Mouse (Mus musculus): ENCODE results near the gene Adgrb2.

The Adgrb2 gene

GRCm38 (mm10) chr4:130031146-130031545 is 46.5 kb downstream of the Adgrb2 start:
- in situ Hi-C loops (cut with MboI): no loop called here

- in situ Hi-C loops (cut with MboI): no loop called here
These were observed 48.8 kb downstream of the Adgrb2 start for GRCm38 (mm10) chr4:130033496-130033895.

- in situ Hi-C loops (cut with MboI): no loop called here
These were observed 51.4 kb downstream of the Adgrb2 start for GRCm38 (mm10) chr4:130036112-130036511.

- in situ Hi-C loops (cut with MboI): no loop called here
These were observed 52.1 kb downstream of the Adgrb2 start for GRCm38 (mm10) chr4:130036573-130037401.

GRCm38 (mm10) chr4:130039351-130039750 is 54.7 kb downstream of the Adgrb2 start:
- in situ Hi-C loops (cut with MboI): no loop called here

- in situ Hi-C loops (cut with MboI): no loop called here
These were observed 56.4 kb downstream of the Adgrb2 start for GRCm38 (mm10) chr4:130041076-130041475.

GRCm38 (mm10) chr4:130044211-130044610 is 59.5 kb downstream of the Adgrb2 start:
- in situ Hi-C loops (cut with MboI): no loop called here

- in situ Hi-C loops (cut with MboI): no loop called here
These were observed 60.9 kb downstream of the Adgrb2 start for GRCm38 (mm10) chr4:130045609-130046008.

GRCm38 (mm10) chr4:130047331-130048202 is 62.9 kb downstream of the Adgrb2 start, which contains the start of gene Col16a1:
Gene Col16a1, plus strand, starts transcription at chr4:130047840.
- in situ Hi-C loops (cut with MboI): no loop called here

GRCm38 (mm10) chr4:130048203-130048479 is 63.5 kb downstream of the Adgrb2 start:
- in situ Hi-C loops (cut with MboI): no loop called here

- in situ Hi-C loops (cut with MboI): no loop called here
These were observed 65.6 kb downstream of the Adgrb2 start for GRCm38 (mm10) chr4:130050056-130050824.

- in situ Hi-C loops (cut with MboI): no loop called here
These were observed 67.6 kb downstream of the Adgrb2 start for GRCm38 (mm10) chr4:130052283-130052682.

- in situ Hi-C loops (cut with MboI): no loop called here
These were observed 68.4 kb downstream of the Adgrb2 start for GRCm38 (mm10) chr4:130053111-130053510.

GRCm38 (mm10) chr4:130054727-130055126 is 70.1 kb downstream of the Adgrb2 start:
- in situ Hi-C loops (cut with MboI): no loop called here

- in situ Hi-C loops (cut with MboI): no loop called here
These were observed 70.7 kb downstream of the Adgrb2 start for GRCm38 (mm10) chr4:130055160-130056010.

GRCm38 (mm10) chr4:130056011-130056322 is 71.3 kb downstream of the Adgrb2 start:
- in situ Hi-C loops (cut with MboI): no loop called here

- in situ Hi-C loops (cut with MboI): no loop called here
These were observed 71.8 kb downstream of the Adgrb2 start for GRCm38 (mm10) chr4:130056471-130056870.

GRCm38 (mm10) chr4:130060937-130061336 is 76.3 kb downstream of the Adgrb2 start:
- in situ Hi-C loops (cut with MboI): no loop called here

GRCm38 (mm10) chr4:130063191-130063590 is 78.5 kb downstream of the Adgrb2 start:
- in situ Hi-C loops (cut with MboI): no loop called here

- in situ Hi-C loops (cut with MboI): no loop called here
These were observed 82.1 kb downstream of the Adgrb2 start for GRCm38 (mm10) chr4:130066816-130067215.

GRCm38 (mm10) chr4:130070523-130070922 is 85.9 kb downstream of the Adgrb2 start:
- in situ Hi-C loops (cut with MboI): no loop called here

Data from mature B cell (primary cell).